Mouse (Mus musculus) MEL (cell line): Measurements from ENCODE around the gene Rpl37.
A peak's percentile ranks its signal among the peaks of the same experiment; 100 is the strongest.

Source experiments
- CHD1 ChIP-seq: IDR thresholded peaks from 2 replicates; pipeline ENCODE4 v1.6.1; 2012; ENCODE audit warnings: low read depth, mild to moderate bottlenecking, inconsistent platforms, low read length, improper control_type of control experiment
- CTCF ChIP-seq, 3 experiments: IDR thresholded peaks in 2 of 3; conservative IDR thresholded peaks in 1 of 3; 2 replicates each; pipeline ENCODE4 v1.5.1; 2011 to 2012; ENCODE audit warnings: low read length in 3 of 3, low read depth in 2 of 3, mild to moderate bottlenecking in 2 of 3, improper control_type of control experiment in 1 of 3, inconsistent platforms in 1 of 3, mixed read lengths in 1 of 3, moderate library complexity in 1 of 3; ENCODE audit not compliant: control insufficient read depth in 1 of 3, insufficient read depth in 1 of 3, poor library complexity in 1 of 3, severe bottlenecking in 1 of 3
- ELF1 ChIP-seq: IDR thresholded peaks from 2 replicates; pipeline ENCODE4 v1.6.1; 2014; ENCODE audit warnings: low read depth, mild to moderate bottlenecking, inconsistent platforms, low read length, improper control_type of control experiment, moderate library complexity
- MYC ChIP-seq: IDR thresholded peaks from 2 replicates; pipeline ENCODE4 v1.6.1; 2011; ENCODE audit warnings: low read depth, mild to moderate bottlenecking, low read length, improper control_type of control experiment, moderate library complexity
- POLR2A ChIP-seq, 2 experiments: IDR thresholded peaks; 2 replicates each; pipeline ENCODE4 v1.6.1; 2011 to 2012; ENCODE audit warnings: low read length in 2 of 2, mild to moderate bottlenecking in 2 of 2, control low read depth in 1 of 2, improper control_type of control experiment in 1 of 2, low read depth in 1 of 2, moderate library complexity in 1 of 2; ENCODE audit not compliant: control insufficient read depth in 1 of 2, insufficient read depth in 1 of 2, poor library complexity in 1 of 2
- POLR2AphosphoS5 ChIP-seq: IDR thresholded peaks from 2 replicates; pipeline ENCODE4 v1.6.1; 2012; ENCODE audit warnings: low read depth, borderline replicate concordance, mild to moderate bottlenecking, inconsistent platforms, low read length, moderate library complexity, mixed read lengths
- TCF12 ChIP-seq: IDR thresholded peaks from 2 replicates; pipeline ENCODE4 v1.6.1; 2014; ENCODE audit warnings: low read depth, mild to moderate bottlenecking, inconsistent platforms, low read length, improper control_type of control experiment, moderate library complexity
- ZC3H11A ChIP-seq: IDR thresholded peaks from 2 replicates; pipeline ENCODE4 v1.6.1; 2012; ENCODE audit warnings: low read depth, mild to moderate bottlenecking, inconsistent platforms, low read length, improper control_type of control experiment
- ZKSCAN1 ChIP-seq: IDR thresholded peaks from 2 replicates; pipeline ENCODE4 v1.6.1; 2012; ENCODE audit warnings: low read depth, mild to moderate bottlenecking, inconsistent platforms, low read length, improper control_type of control experiment, moderate library complexity

DNA sequence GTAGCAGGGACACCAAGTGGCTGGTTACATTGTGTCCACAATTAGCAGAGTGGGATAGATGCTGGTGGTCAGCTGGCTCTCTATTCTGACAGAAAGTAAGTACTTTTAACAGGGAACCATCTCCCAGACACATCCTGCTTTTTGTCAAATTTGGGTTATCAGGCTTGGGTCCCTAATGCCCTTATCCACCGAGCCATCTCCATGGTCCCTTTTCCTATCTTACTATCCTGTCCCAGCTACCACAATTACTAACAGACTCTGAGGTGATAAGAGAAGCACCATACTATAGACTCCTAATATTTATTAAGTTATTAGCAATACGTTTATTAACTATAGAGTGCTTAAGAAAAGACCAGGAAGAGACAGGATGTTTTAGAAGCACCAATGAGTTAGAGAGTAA is 22.9 kb downstream of the Rpl37 start:
- TF ChIP-seq CTCF (IDR thresholded peaks at IDR 0.05 in 2 of 3, conservative IDR thresholded peaks at IDR 0.05 in 1 of 3; ENCODE audit: control insufficient read depth in 1 of 3, insufficient read depth in 1 of 3, low read depth in 2 of 3, low read length in 3 of 3, poor library complexity in 1 of 3, severe bottlenecking in 1 of 3) (no peak), POLR2A (IDR thresholded peaks at IDR 0.05; ENCODE audit: control insufficient read depth in 1 of 2, insufficient read depth in 1 of 2, low read depth in 1 of 2, low read length in 2 of 2, poor library complexity in 1 of 2) (no peak), TCF12 (0 out of 2 replicates have a peak, but pooled peaks have one; percentile 8), MYC (no peak), CHD1 (no peak; the same call in 1 of the 2 replicates), POLR2AphosphoS5 (no peak), ZC3H11A (no peak), ZKSCAN1 (no peak), ELF1 (no peak)
